Mouse (Mus musculus) retina, postnatal 1 day (tissue): ENCODE data around the gene Gpatch8.
"Not testable (repeated sequence)": the region's sequence is repeated elsewhere in the genome, so short reads cannot be mapped to it uniquely, and the experiment has no call there.

ENCODE experiments used
- DNase-seq: peaks from one replicate; pipeline ENCODE4 v3.0.0-alpha.2; 2012

Gene Gpatch8

GRCm38 (mm10) chr11:102568756-102569377, 12.7 kb upstream of the Gpatch8 start:
- DNase-seq, result no peak

- DNase-seq, result no peak
Observed at GRCm38 (mm10) chr11:102568191-102568590, 12.0 kb upstream of the Gpatch8 start.

GRCm38 (mm10) chr11:102567723-102568122, 11.5 kb upstream of the Gpatch8 start:
- DNase-seq, result no peak

- no peak for DNase-seq
Observed at GRCm38 (mm10) chr11:102567157-102567556, 11.0 kb upstream of the Gpatch8 start.

- DNase-seq, result no peak
Observed at GRCm38 (mm10) chr11:102566290-102566689, 10.1 kb upstream of the Gpatch8 start.

- no peak for DNase-seq
Observed at GRCm38 (mm10) chr11:102565741-102566140, 9.5 kb upstream of the Gpatch8 start.

GRCm38 (mm10) chr11:102564952-102565671, 8.9 kb upstream of the Gpatch8 start:
- not testable (repeated sequence) for DNase-seq

- DNase-seq, result no peak
Observed at GRCm38 (mm10) chr11:102558704-102559103, 2.5 kb upstream of the Gpatch8 start.

- DNase-seq, result no peak
Observed at GRCm38 (mm10) chr11:102557386-102557785, 1.2 kb upstream of the Gpatch8 start.

GRCm38 (mm10) chr11:102556716-102557074, 503 bp upstream of the Gpatch8 start:
- no peak for DNase-seq

GRCm38 (mm10) chr11:102555400-102556030, 677 bp downstream of the Gpatch8 start:
- DNase-seq, result no peak

GRCm38 (mm10) chr11:102552051-102552450, 4.1 kb downstream of the Gpatch8 start:
- no peak for DNase-seq

GRCm38 (mm10) chr11:102551176-102551575, 5.0 kb downstream of the Gpatch8 start:
- no peak for DNase-seq

- no peak for DNase-seq
Observed at GRCm38 (mm10) chr11:102541471-102541870, 14.7 kb downstream of the Gpatch8 start.

GRCm38 (mm10) chr11:102540286-102540685, 15.9 kb downstream of the Gpatch8 start:
- DNase-seq, result not testable (repeated sequence)

GRCm38 (mm10) chr11:102539690-102540089, 16.5 kb downstream of the Gpatch8 start:
- DNase-seq, result no peak

- DNase-seq, result no peak
Observed at GRCm38 (mm10) chr11:102536210-102536609, 20.0 kb downstream of the Gpatch8 start.

GRCm38 (mm10) chr11:102534078-102534477, 22.1 kb downstream of the Gpatch8 start:
- no peak for DNase-seq

- DNase-seq, result no peak
Observed at GRCm38 (mm10) chr11:102531425-102531824, 24.8 kb downstream of the Gpatch8 start.

- no peak for DNase-seq
Observed at GRCm38 (mm10) chr11:102514793-102515424, 41.3 kb downstream of the Gpatch8 start.

GRCm38 (mm10) chr11:102510226-102510625, 46.0 kb downstream of the Gpatch8 start:
- DNase-seq, result no peak

- no peak for DNase-seq
Observed at GRCm38 (mm10) chr11:102496732-102497131, 59.5 kb downstream of the Gpatch8 start.

GRCm38 (mm10) chr11:102496206-102496605, 60.0 kb downstream of the Gpatch8 start:
- DNase-seq, result no peak

GRCm38 (mm10) chr11:102495742-102496141, 60.5 kb downstream of the Gpatch8 start:
- no peak for DNase-seq
